Mouse (Mus musculus): ENCODE data around the gene Itgax.

The Itgax gene

GRCm38 (mm10) chr7:128164001-128164400, 34.7 kb downstream of the Itgax start:
- DNase-seq (ENCODE audit: low spot score), result no peak

- no peak for DNase-seq (ENCODE audit: low spot score)
Measured at GRCm38 (mm10) chr7:128166391-128166790, 37.0 kb downstream of the Itgax start.

GRCm38 (mm10) chr7:128169996-128170395, 40.6 kb downstream of the Itgax start:
- DNase-seq (ENCODE audit: low spot score), result no peak

GRCm38 (mm10) chr7:128178385-128178784, 49.0 kb downstream of the Itgax start:
- DNase-seq (ENCODE audit: low spot score), result no peak

- no peak for DNase-seq (ENCODE audit: low spot score)
Measured at GRCm38 (mm10) chr7:128180126-128180525, 50.8 kb downstream of the Itgax start.

GRCm38 (mm10) chr7:128180546-128180945, 51.2 kb downstream of the Itgax start:
- DNase-seq (ENCODE audit: low spot score), result no peak

- DNase-seq (ENCODE audit: low spot score), result no peak
Measured at GRCm38 (mm10) chr7:128181691-128182090, 52.3 kb downstream of the Itgax start.

Measured in embryo, embryonic 10 days (tissue).